Mouse (Mus musculus): ENCODE measurements around the gene Ankrd35.

- TF ChIP-seq CTCF (IDR thresholded peaks at IDR 0.05; ENCODE audit: borderline replicate concordance, extremely low read depth, insufficient read depth, insufficient read length) = no peak
- no peak for TF ChIP-seq POLR2A (IDR thresholded peaks at IDR 0.05; ENCODE audit: borderline replicate concordance, extremely low read depth, insufficient read depth, insufficient read length, poor library complexity, severe bottlenecking)
These were observed 7.1 kb upstream of the Ankrd35 start for GRCm38 (mm10) chr3:96662731-96663316.
